8 mouse cellular contexts compared by ENCODE assay signal in genomic region chr5:124351604-124352003, GRCm38 (mm10). TPM values are rescaled to one million over a fixed set of nuclear protein-coding genes. Genes with fewer than 3 reads are reported as not detected.
A peak's percentile ranks its signal among the peaks of the same experiment; 100 is the strongest.
DNase-seq lines count a peak whose midpoint lies in the region; ATAC-seq and TF ChIP-seq lines count a peak whose summit lies in the region.

No protein-coding gene starts in this region.

- no peak for ATAC-seq in megakaryocyte, adult 5-6 weeks (ENCODE audit: poor library complexity, severe bottlenecking)
- ATAC-seq in limb, embryonic 14.5 days (ENCODE audit: low FRiP score, low read depth) = no peak
- no peak for ATAC-seq in stomach, embryonic 16.5 days (ENCODE audit: insufficient read depth, low FRiP score)

- H3K27me3 ChIP-seq in cerebellum, adult 2 months (ENCODE audit: control insufficient read depth, insufficient read depth, low read length) = no peaks in the 10 kb centered on the region
- no peaks in the 10 kb centered on the region for H3K27me3 ChIP-seq in megakaryocyte, embryonic 14.5 days (replicated peaks)
- no peaks in the 10 kb centered on the region for H3K27me3 ChIP-seq in limb, embryonic 14.5 days (ENCODE audit: control insufficient read depth, insufficient read depth, low read length)
- no peaks in the 10 kb centered on the region for H3K27me3 ChIP-seq in stomach, embryonic 16.5 days (ENCODE audit: control insufficient read depth, insufficient read depth, low read length)

- peak overlapping the region; percentile 100 for H3K9ac ChIP-seq in limb, embryonic 14.5 days (ENCODE audit: low read depth, low read length, severe bottlenecking)
- H3K9ac ChIP-seq in stomach, embryonic 16.5 days (ENCODE audit: low read length) = peak overlapping the region; percentile 100

- DNase-seq in cerebellum, adult 2 months = no peak
- no peak for DNase-seq in cerebellum, adult 11 months
- DNase-seq in limb, embryonic 14.5 days (ENCODE audit: low spot score) = no peak
- DNase-seq in adrenal gland, postnatal 14 days = no peak
- no peak for DNase-seq in layer of hippocampus, postnatal 36 days

- TF ChIP-seq POLR2A in cerebellum, adult 2 months (IDR thresholded peaks at IDR 0.05; ENCODE audit: borderline replicate concordance, insufficient read depth, low read length) = no peak
- TF ChIP-seq POLR2A in limb, embryonic 14.5 days (IDR thresholded peaks at IDR 0.05; ENCODE audit: borderline replicate concordance, extremely low read depth, insufficient read depth, insufficient read length) = no peak

- TF ChIP-seq CTCF in cerebellum, adult 2 months (IDR thresholded peaks at IDR 0.05; ENCODE audit: borderline replicate concordance, insufficient read depth, low read depth, low read length) = no peak

- H3K4me1 ChIP-seq in cerebellum, adult 2 months (ENCODE audit: control insufficient read depth, insufficient read depth, low read length) = peaks cover 20% of the 10 kb centered on the region
- peaks cover 51% of the 10 kb centered on the region for H3K4me1 ChIP-seq in megakaryocyte, embryonic 14.5 days
- peaks cover 18% of the 10 kb centered on the region for H3K4me1 ChIP-seq in limb, embryonic 14.5 days (ENCODE audit: control insufficient read depth, insufficient read depth, low read length)
- peaks cover 23% of the 10 kb centered on the region for H3K4me1 ChIP-seq in stomach, embryonic 16.5 days (ENCODE audit: control insufficient read depth, insufficient read depth, low read length)

- peak overlapping the region; percentile 10 for H3K4me3 ChIP-seq in cerebellum, adult 2 months (replicated peaks; ENCODE audit: insufficient read depth, low read depth, low read length)
- peak overlapping the region; percentile 83 for H3K4me3 ChIP-seq in megakaryocyte, embryonic 14.5 days (replicated peaks)
- H3K4me3 ChIP-seq in limb, embryonic 14.5 days (replicated peaks; ENCODE audit: low read length) = peak overlapping the region; percentile 96
- peak overlapping the region; percentile 88 for H3K4me3 ChIP-seq in stomach, embryonic 16.5 days (replicated peaks; ENCODE audit: low read length)

- H3K36me3 ChIP-seq in megakaryocyte, embryonic 14.5 days (replicated peaks; ENCODE audit: low read length) = peaks cover 28% of the 10 kb centered on the region
- peaks cover 26% of the 10 kb centered on the region for H3K36me3 ChIP-seq in limb, embryonic 14.5 days (ENCODE audit: control insufficient read depth, insufficient read depth, low read length)
- peaks cover 17% of the 10 kb centered on the region; the same call in 1 of the 2 replicates for H3K36me3 ChIP-seq in stomach, embryonic 16.5 days (ENCODE audit: control insufficient read depth, insufficient read depth, low read length)

- 29% methylated on average over 3 of the region's 3 CpGs for WGBS in cerebellum, adult 2 months
- 46% methylated on average over 3 of the region's 3 CpGs for WGBS in limb, embryonic 14.5 days
- 47% methylated on average over 3 of the region's 3 CpGs for WGBS in stomach, embryonic 16.5 days

- H3K27ac ChIP-seq in cerebellum, adult 2 months (ENCODE audit: insufficient read depth, low read length) = peak overlapping the region; percentile 86
- peak overlapping the region; percentile 98 for H3K27ac ChIP-seq in limb, embryonic 14.5 days (replicated peaks; ENCODE audit: low read depth, low read length)
- peak overlapping the region; percentile 97 for H3K27ac ChIP-seq in stomach, embryonic 16.5 days (ENCODE audit: low read length)

- peak overlapping the region; percentile 93 for H3K4me2 ChIP-seq in limb, embryonic 14.5 days (replicated peaks; ENCODE audit: low read depth, low read length, severe bottlenecking)
- H3K4me2 ChIP-seq in stomach, embryonic 16.5 days (ENCODE audit: low read depth, low read length) = peak overlapping the region; percentile 93

- no peaks in the 10 kb centered on the region for H3K9me3 ChIP-seq in megakaryocyte, embryonic 14.5 days
- no peaks in the 10 kb centered on the region for H3K9me3 ChIP-seq in limb, embryonic 14.5 days (ENCODE audit: control insufficient read depth, low read length)
- H3K9me3 ChIP-seq in stomach, embryonic 16.5 days (replicated peaks; ENCODE audit: control insufficient read depth, low read length) = no peaks in the 10 kb centered on the region

RNA-seq across cellular contexts. Expression of gene Cdk2ap1, which starts 11.3 kb away (rescaled TPM):
- polyA plus RNA-seq in cerebellum, adult 2 months (2012; rRNA removed) = 267 and 279 TPM in 2 replicates
- polyA plus RNA-seq in megakaryocyte, embryonic 14.5 days (2012; ENCODE audit: insufficient read depth, low replicate concordance) = 125 and 160 TPM in 2 replicates
- total RNA-seq in megakaryocyte, adult 5-6 weeks (2015) = 150 and 158 TPM in 2 replicates
- total RNA-seq in megakaryocyte, adult 5-6 weeks (2017) = 111 and 145 TPM in 2 replicates
- 379 and 405 TPM in 2 replicates for polyA plus RNA-seq in limb, embryonic 14.5 days (2012; rRNA removed)
- polyA plus RNA-seq in limb, embryonic 14.5 days (2014; fragmentation: Nextera tagmentation; extraction: Ambion mirVana) = 122 and 234 TPM in 2 replicates
- 18.6 and 22.0 TPM in 2 replicates for polyA plus RNA-seq in stomach, embryonic 16.5 days (2015; fragmentation: Nextera tagmentation; extraction: Ambion mirVana)
- total RNA-seq in adrenal gland, postnatal 14 days (2021) = 143 and 159 TPM in 2 replicates
- total RNA-seq in layer of hippocampus, postnatal 36 days (2021) = 10 to 100 TPM; 95.1 to 99.2 TPM

RNA-seq across cellular contexts. Expression of gene 2810006K23Rik, which starts 23.7 kb away (rescaled TPM):
- 10.5 and 12.0 TPM in 2 replicates for polyA plus RNA-seq in cerebellum, adult 2 months (2012; rRNA removed)
- polyA plus RNA-seq in megakaryocyte, embryonic 14.5 days (2012; ENCODE audit: insufficient read depth, low replicate concordance) = 1.7 and 5.7 TPM in 2 replicates
- 4.6 and 9.0 TPM in 2 replicates for total RNA-seq in megakaryocyte, adult 5-6 weeks (2015)
- 7.6 and 14.2 TPM in 2 replicates for total RNA-seq in megakaryocyte, adult 5-6 weeks (2017)
- 11.8 and 12.3 TPM in 2 replicates for polyA plus RNA-seq in limb, embryonic 14.5 days (2012; rRNA removed)
- polyA plus RNA-seq in limb, embryonic 14.5 days (2014; fragmentation: Nextera tagmentation; extraction: Ambion mirVana) = 9.7 and 10.4 TPM in 2 replicates
- polyA plus RNA-seq in stomach, embryonic 16.5 days (2015; fragmentation: Nextera tagmentation; extraction: Ambion mirVana) = 13.3 and 16.1 TPM in 2 replicates
- 12.9 and 13.7 TPM in 2 replicates for total RNA-seq in adrenal gland, postnatal 14 days (2021)
- total RNA-seq in layer of hippocampus, postnatal 36 days (2021) = 10 to 100 TPM; 15.5 to 16.6 TPM

RNA-seq across cellular contexts. Expression of gene Mphosph9, which starts 23.8 kb away (rescaled TPM):
- polyA plus RNA-seq in cerebellum, adult 2 months (2012; rRNA removed) = 27.2 and 32.6 TPM in 2 replicates
- 1.8 TPM in 1 of 2 replicates, not detected in the other for polyA plus RNA-seq in megakaryocyte, embryonic 14.5 days (2012; ENCODE audit: insufficient read depth, low replicate concordance)
- total RNA-seq in megakaryocyte, adult 5-6 weeks (2015) = 8.7 and 9.6 TPM in 2 replicates
- total RNA-seq in megakaryocyte, adult 5-6 weeks (2017) = 21.2 and 24.4 TPM in 2 replicates
- 10.2 and 11.0 TPM in 2 replicates for polyA plus RNA-seq in limb, embryonic 14.5 days (2012; rRNA removed)
- polyA plus RNA-seq in limb, embryonic 14.5 days (2014; fragmentation: Nextera tagmentation; extraction: Ambion mirVana) = 9.5 and 12.2 TPM in 2 replicates
- 7.7 and 8.5 TPM in 2 replicates for polyA plus RNA-seq in stomach, embryonic 16.5 days (2015; fragmentation: Nextera tagmentation; extraction: Ambion mirVana)
- 6.6 and 7.7 TPM in 2 replicates for total RNA-seq in adrenal gland, postnatal 14 days (2021)
- total RNA-seq in layer of hippocampus, postnatal 36 days (2021) = 10 to 100 TPM; 16.8 to 20.5 TPM

Comparison
In these comparisons a context has a peak if more than half of its experiments do, and no peak if none do; other contexts are left out.
1. H3K4me3 ChIP-seq: peak in every context shown above with its lines; median percentile 96 in limb, embryonic 14.5 days; 88 in stomach, embryonic 16.5 days; 83 in megakaryocyte, embryonic 14.5 days; 10 in cerebellum, adult 2 months.